Mouse (Mus musculus): ENCODE data around the gene Snx9. TPM values are rescaled to one million over a fixed set of nuclear protein-coding genes. Genes with fewer than 3 reads are reported as not detected.
A peak's percentile ranks its signal among the peaks of the same experiment; 100 is the strongest.

Snx9 gene
- polyA plus RNA-seq, 1 experiment from 2014 or later = 30.6 TPM

DNA sequence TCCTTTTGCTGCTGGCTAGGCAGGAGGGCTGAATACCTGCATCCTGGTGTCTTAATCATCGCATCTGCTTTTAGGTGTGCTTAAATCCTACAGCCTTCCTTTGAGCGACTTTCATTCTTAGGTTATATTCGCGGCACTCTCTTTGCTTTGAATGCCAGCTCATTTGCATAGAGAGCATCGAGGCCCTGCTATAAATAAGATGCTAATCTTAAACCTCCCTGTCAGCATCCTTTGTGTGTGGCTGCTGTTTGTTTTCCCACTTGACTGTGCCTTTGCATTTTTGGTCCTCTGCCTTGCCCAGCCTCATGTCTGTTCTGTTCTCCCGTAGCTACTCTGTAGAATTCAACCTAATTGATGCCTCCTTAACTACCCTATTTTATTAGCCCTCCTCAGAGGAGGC is 21.2 kb downstream of the Snx9 start:
- no peak overlapping the region for H3K27ac ChIP-seq
- no peak overlapping the region for H3K9ac ChIP-seq (replicated peaks)
- WGBS = 29% methylated on average over 6 of the region's 6 CpGs
- no peaks in the 10 kb centered on the region for H3K27me3 ChIP-seq
- H3K4me1 ChIP-seq (replicated peaks) = peaks cover under 1% of the 10 kb centered on the region; the same call in 1 of the 2 replicates
- no peak overlapping the region for H3K4me3 ChIP-seq (replicated peaks)
- no peaks in the 10 kb centered on the region for H3K9me3 ChIP-seq
- no peaks in the 10 kb centered on the region for H3K36me3 ChIP-seq
- H3K4me2 ChIP-seq = no peak overlapping the region
- ATAC-seq (ENCODE audit: insufficient number of reproducible peaks, insufficient read depth, low FRiP score, low TSS enrichment, low read depth) = no peak

DNA sequence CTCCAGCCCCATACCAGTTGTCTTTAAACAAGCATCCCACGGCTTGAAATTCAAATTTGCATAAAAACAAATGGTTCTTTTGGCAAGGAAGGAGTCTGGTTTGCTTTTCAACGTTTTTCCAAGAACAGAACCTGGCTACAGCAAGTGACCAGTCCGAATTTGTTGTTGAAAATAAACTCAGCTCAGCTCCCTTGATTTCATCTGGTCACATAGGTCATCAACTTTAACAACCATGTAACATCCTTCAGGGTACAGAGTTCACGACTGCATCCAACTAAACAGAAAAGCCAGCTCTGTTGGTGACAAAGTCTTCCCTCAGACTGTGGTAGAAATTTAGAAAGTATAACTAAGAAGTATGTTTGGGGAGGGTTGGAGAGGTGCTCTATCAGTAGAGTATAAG is 21.7 kb downstream of the Snx9 start:
- ATAC-seq (ENCODE audit: insufficient number of reproducible peaks, insufficient read depth, low FRiP score, low TSS enrichment, low read depth) = no peak
- H3K36me3 ChIP-seq = no peaks in the 10 kb centered on the region
- no peak overlapping the region for H3K4me3 ChIP-seq (replicated peaks)
- no peaks in the 10 kb centered on the region for H3K9me3 ChIP-seq
- H3K27me3 ChIP-seq = no peaks in the 10 kb centered on the region
- H3K27ac ChIP-seq = no peak overlapping the region
- H3K4me1 ChIP-seq (replicated peaks) = peaks cover 4% of the 10 kb centered on the region; the same call in 1 of the 2 replicates
- H3K9ac ChIP-seq (replicated peaks) = no peak overlapping the region
- WGBS = 37% methylated on average over 4 of the region's 4 CpGs
- no peak overlapping the region for H3K4me2 ChIP-seq

DNA sequence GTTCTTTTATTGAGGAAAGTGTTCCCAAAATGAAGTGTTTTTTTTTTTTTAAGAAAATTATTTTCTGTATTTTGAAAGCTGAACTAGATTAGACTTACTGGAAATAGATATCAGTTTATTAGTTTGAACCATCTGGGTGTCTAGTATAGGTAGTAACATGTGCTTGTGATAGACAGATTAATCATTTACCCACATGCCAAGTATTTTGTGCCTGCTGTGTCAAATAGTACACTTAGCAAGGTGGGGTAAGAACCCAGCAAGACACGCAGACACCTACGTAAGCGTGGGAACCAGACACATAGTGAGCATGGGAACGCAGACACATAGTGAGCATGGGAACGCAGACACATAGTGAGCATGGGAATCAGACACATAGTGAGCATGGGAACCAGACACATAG is 22.6 kb downstream of the Snx9 start:
- Histone ChIP-seq H3K4me3 (replicated peaks) (no peak overlapping the region), H3K27me3 (no peaks in the 10 kb centered on the region), H3K9ac (replicated peaks) (no peak overlapping the region), H3K9me3 (no peaks in the 10 kb centered on the region), H3K36me3 (no peaks in the 10 kb centered on the region), H3K4me1 (replicated peaks) (peaks cover 4% of the 10 kb centered on the region; the same call in 1 of the 2 replicates), H3K4me2 (no peak overlapping the region), H3K27ac (no peak overlapping the region)
- no peak for ATAC-seq (ENCODE audit: insufficient number of reproducible peaks, insufficient read depth, low FRiP score, low TSS enrichment, low read depth)
- WGBS = 95% methylated on average over 5 of the region's 5 CpGs

DNA sequence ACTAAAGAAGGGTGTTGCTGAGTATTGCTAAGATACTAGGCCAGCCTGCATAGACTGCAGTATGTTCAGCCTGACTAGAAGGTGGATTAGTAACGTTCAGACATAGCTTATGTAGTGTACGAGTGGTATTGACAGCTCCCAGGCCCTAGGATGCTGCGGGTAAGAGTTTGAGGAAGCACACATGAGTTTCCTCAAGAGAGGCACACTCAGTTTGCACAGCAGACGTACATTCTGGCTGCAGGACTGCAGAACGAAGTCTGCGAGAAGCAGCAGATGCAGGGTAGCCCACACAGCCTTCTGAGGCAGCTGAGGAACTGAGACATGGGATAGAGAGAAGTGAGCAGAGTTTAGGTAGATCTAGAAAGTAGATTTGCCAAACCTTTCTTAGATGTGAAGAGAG is 26.3 kb downstream of the Snx9 start:
- ATAC-seq (ENCODE audit: insufficient number of reproducible peaks, insufficient read depth, low FRiP score, low TSS enrichment, low read depth) = no peak
- H3K4me1 ChIP-seq (replicated peaks) = peaks cover 5% of the 10 kb centered on the region; the same call in 1 of the 2 replicates
- 83% methylated on average over 6 of the region's 6 CpGs for whole genome bisulfite sequencing

DNA sequence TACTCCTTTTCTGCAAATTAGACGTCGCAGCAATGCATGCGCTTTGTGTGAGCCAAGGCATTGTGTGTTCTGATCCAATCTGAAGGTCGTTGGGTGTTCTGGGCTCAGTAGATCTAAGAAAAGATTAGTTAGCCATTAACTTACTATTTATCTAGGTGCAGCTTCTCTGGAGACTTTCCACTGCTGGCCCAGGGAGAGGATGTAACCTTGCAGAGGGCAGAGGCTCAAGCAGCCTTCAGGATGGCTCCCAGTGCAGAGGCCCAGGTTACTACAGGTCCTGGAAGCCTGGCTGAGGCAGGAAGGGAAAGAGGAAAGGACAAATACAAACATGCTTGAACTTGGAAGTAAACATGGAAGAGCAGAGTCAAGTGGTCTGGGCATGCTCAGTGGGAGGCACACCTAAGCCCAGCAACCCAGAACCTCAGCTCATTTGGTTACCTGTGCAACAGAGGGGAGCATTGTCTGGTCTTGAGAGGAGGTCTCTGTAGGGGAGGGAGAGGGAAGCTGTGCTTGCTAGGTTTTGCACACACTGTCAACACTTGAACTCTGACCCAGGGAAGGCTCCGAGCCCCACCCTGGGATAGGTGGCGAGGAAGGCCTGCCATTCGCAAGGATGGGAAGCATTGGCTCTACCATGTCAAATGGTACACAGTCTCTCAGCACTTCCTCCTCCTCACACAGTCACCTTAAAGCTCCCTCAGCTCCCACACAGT is 27.3 kb downstream of the Snx9 start:
- Histone ChIP-seq H3K4me2 (no peak overlapping the region), H3K9me3 (no peaks in the 10 kb centered on the region), H3K27me3 (no peaks in the 10 kb centered on the region), H3K4me1 (replicated peaks) (peaks cover 7% of the 10 kb centered on the region; the same call in 1 of the 2 replicates), H3K27ac (no peak overlapping the region), H3K4me3 (replicated peaks) (no peak overlapping the region), H3K9ac (replicated peaks) (no peak overlapping the region), H3K36me3 (no peaks in the 10 kb centered on the region)
- no peak for ATAC-seq (ENCODE audit: insufficient number of reproducible peaks, insufficient read depth, low FRiP score, low TSS enrichment, low read depth)
- WGBS = 83% methylated on average over 7 of the region's 7 CpGs

More for the DNA sequence above, 26.3 kb downstream of the Snx9 start:
- no peaks in the 10 kb centered on the region for H3K27me3 ChIP-seq
- no peak overlapping the region for H3K27ac ChIP-seq
- H3K4me2 ChIP-seq = no peak overlapping the region
- H3K36me3 ChIP-seq = no peaks in the 10 kb centered on the region
- no peak overlapping the region for H3K4me3 ChIP-seq (replicated peaks)
- H3K9ac ChIP-seq (replicated peaks) = no peak overlapping the region
- no peaks in the 10 kb centered on the region for H3K9me3 ChIP-seq

DNA sequence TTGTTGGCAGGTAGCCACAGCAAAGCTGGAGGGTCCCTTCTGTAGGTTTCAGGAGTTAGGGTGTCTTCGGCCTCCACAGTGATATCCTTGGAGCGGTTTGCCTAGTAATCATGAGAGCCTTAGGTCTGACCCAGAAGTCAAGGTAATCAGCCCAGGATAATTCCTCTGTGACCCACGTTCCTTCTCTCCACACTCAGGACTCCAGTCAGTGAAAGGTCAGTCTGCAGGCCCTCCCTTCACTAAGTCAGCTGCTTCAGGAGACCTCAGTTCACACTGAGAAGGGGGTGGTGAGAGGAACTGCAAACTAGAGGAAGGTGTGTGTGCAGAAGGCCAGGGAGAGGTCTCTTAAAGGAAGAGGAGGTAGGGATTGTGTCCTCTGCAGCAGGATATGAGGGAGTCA is 28.3 kb downstream of the Snx9 start:
- Histone ChIP-seq H3K9ac (replicated peaks) (no peak overlapping the region), H3K36me3 (no peaks in the 10 kb centered on the region), H3K4me3 (replicated peaks) (no peak overlapping the region), H3K27me3 (no peaks in the 10 kb centered on the region), H3K4me1 (replicated peaks) (peaks cover 10% of the 10 kb centered on the region; the same call in 1 of the 2 replicates), H3K9me3 (no peaks in the 10 kb centered on the region), H3K27ac (no peak overlapping the region), H3K4me2 (no peak overlapping the region)
- 80% methylated on average over 3 of the region's 3 CpGs for WGBS
- no peak for ATAC-seq (ENCODE audit: insufficient number of reproducible peaks, insufficient read depth, low FRiP score, low TSS enrichment, low read depth)

DNA sequence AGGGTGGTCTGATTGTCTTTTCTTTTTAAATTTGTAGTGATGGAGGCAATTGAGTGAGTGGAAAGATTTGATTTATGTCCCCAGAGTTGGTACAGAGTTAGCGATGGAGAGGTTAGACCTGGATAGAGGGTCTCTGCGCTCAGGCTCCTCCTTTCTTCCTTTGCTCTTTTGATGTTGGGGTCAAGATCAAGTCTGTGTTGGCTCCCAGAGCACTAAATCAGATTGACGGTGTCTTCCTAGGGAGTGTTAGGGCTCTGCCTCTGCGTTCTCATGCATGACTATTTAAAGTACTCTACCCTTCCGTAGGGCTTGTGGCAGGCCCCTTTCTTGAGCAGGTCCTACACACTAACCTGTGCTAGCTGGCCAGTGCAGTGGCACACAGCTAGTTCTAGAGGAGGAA is 28.9 kb downstream of the Snx9 start:
- H3K9me3 ChIP-seq = no peaks in the 10 kb centered on the region
- ATAC-seq (ENCODE audit: insufficient number of reproducible peaks, insufficient read depth, low FRiP score, low TSS enrichment, low read depth) = no peak
- H3K27ac ChIP-seq = no peak overlapping the region
- no peaks in the 10 kb centered on the region for H3K36me3 ChIP-seq
- no peaks in the 10 kb centered on the region for H3K27me3 ChIP-seq
- WGBS = 63% methylated on average over 5 of the region's 5 CpGs
- no peak overlapping the region for H3K9ac ChIP-seq (replicated peaks)
- no peak overlapping the region for H3K4me2 ChIP-seq
- peaks cover 11% of the 10 kb centered on the region; the same call in 1 of the 2 replicates for H3K4me1 ChIP-seq (replicated peaks)
- no peak overlapping the region for H3K4me3 ChIP-seq (replicated peaks)

DNA sequence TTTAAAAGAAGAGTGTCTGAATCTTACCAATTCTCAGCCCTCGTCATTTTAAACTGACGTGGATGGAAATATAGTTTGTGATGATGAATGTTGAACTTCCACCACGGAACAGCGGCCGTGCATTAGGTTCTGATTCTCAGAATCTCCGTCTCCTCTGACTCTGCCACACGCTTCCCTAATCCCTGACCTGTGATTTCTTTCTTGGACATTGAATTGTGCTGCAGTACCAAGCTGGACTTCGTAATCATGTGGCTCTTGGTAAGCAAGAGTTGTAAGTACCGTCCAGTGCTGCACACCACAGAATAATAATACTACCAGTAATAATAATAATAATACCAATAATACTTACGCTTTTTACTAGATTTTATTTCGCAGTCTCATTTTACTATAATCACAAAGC is 29.6 kb downstream of the Snx9 start:
- 93% methylated on average over 11 of the region's 11 CpGs for WGBS
- peaks cover 11% of the 10 kb centered on the region; the same call in 1 of the 2 replicates for H3K4me1 ChIP-seq (replicated peaks)
- H3K9me3 ChIP-seq = no peaks in the 10 kb centered on the region
- H3K27ac ChIP-seq = no peak overlapping the region
- no peak overlapping the region for H3K4me3 ChIP-seq (replicated peaks)
- H3K27me3 ChIP-seq = no peaks in the 10 kb centered on the region
- no peak overlapping the region for H3K9ac ChIP-seq (replicated peaks)
- H3K36me3 ChIP-seq = no peaks in the 10 kb centered on the region
- H3K4me2 ChIP-seq = no peak overlapping the region
- no peak for ATAC-seq (ENCODE audit: insufficient number of reproducible peaks, insufficient read depth, low FRiP score, low TSS enrichment, low read depth)

DNA sequence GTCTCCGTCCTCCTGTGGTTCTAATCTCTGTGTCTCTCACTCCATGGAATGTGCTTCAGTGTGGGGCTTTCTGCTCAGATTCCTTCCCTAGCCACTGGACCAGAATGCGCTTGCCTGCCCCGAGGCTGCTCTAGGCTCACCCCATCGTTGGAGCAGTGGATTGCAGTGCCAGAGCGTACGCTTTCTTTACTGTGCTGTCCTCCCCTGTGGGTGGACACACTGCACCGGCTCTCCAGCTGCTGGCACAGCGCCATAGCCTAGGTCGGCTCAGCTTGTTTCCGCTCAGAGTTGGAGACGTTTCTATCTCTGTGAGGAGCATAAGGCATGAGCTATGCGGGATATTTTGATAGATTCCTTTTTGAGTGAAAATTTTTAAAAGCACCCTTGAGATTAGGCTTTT is 31.4 kb downstream of the Snx9 start:
- no peak overlapping the region for H3K4me3 ChIP-seq (replicated peaks)
- no peak overlapping the region for H3K9ac ChIP-seq (replicated peaks)
- WGBS = 75% methylated on average over 12 of the region's 12 CpGs
- ATAC-seq (ENCODE audit: insufficient number of reproducible peaks, insufficient read depth, low FRiP score, low TSS enrichment, low read depth) = peak; percentile 71; the same call in 1 of the 2 replicates
- no peak overlapping the region for H3K4me2 ChIP-seq
- H3K36me3 ChIP-seq = no peaks in the 10 kb centered on the region
- H3K27ac ChIP-seq = no peak overlapping the region
- peaks cover 17% of the 10 kb centered on the region; the same call in 1 of the 2 replicates for H3K4me1 ChIP-seq (replicated peaks)
- no peaks in the 10 kb centered on the region for H3K27me3 ChIP-seq
- no peaks in the 10 kb centered on the region for H3K9me3 ChIP-seq

DNA sequence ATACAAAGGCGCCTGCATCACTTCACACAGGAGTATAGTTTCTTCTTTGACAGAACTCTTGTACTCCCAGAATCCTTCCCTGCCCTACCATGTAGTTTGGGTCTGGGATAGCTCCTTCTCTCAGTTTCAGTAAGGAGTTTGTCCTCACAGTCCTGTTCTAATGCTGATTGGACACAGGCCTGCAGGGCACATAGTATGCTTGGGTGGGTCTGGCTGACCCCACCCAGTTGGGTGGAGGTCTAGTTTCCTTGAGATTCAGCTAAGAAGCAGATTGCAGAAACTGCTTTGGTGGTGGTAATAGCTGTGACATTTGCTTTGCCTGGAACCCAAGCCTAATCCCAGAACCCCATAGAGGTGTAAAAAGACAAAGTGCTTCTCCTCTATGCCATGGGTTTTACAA is 33.4 kb downstream of the Snx9 start:
- 79% methylated on average over 1 of the region's 1 CpGs for WGBS

DNA sequence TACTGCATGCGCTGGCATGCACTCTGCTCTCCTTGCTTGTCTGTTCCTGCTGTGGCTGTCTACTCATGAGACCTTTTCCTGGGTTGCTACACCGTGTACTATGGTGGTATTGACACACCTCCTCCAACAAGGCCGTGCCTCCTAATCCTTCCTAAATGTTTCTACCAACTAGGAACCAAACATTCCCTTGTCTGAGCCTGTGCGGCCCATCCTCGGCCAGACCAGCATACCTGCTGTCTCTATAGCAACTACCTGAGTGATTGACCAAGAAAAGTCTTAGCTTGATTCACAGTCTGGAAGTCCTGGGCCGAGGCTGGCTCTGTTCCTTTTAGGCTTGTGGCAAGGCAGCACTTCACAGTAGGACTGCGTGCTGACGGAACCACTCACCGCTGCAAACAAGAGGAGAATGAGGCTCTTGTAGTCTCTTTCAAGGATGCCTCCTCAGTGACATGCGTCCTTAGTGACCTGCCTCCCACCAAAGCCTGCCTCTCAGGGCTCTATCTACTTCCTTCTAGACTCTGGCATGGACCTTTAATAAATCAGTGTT is 36.6 kb downstream of the Snx9 start:
- Histone ChIP-seq H3K9me3 (no peaks in the 10 kb centered on the region), H3K4me1 (replicated peaks) (peaks cover 13% of the 10 kb centered on the region; the same call in 1 of the 2 replicates), H3K4me3 (replicated peaks) (no peak overlapping the region), H3K36me3 (no peaks in the 10 kb centered on the region), H3K9ac (replicated peaks) (no peak overlapping the region), H3K27ac (no peak overlapping the region), H3K27me3 (no peaks in the 10 kb centered on the region), H3K4me2 (no peak overlapping the region)
- WGBS = 86% methylated on average over 10 of the region's 10 CpGs
- ATAC-seq (ENCODE audit: insufficient number of reproducible peaks, insufficient read depth, low FRiP score, low TSS enrichment, low read depth) = no peak

More for the DNA sequence above, 33.4 kb downstream of the Snx9 start:
- no peak overlapping the region for H3K27ac ChIP-seq
- H3K36me3 ChIP-seq = no peaks in the 10 kb centered on the region
- H3K9ac ChIP-seq (replicated peaks) = no peak overlapping the region
- no peak for ATAC-seq (ENCODE audit: insufficient number of reproducible peaks, insufficient read depth, low FRiP score, low TSS enrichment, low read depth)
- no peak overlapping the region for H3K4me3 ChIP-seq (replicated peaks)
- H3K4me1 ChIP-seq (replicated peaks) = peaks cover 16% of the 10 kb centered on the region; the same call in 1 of the 2 replicates
- H3K4me2 ChIP-seq = no peak overlapping the region
- H3K27me3 ChIP-seq = no peaks in the 10 kb centered on the region
- no peaks in the 10 kb centered on the region for H3K9me3 ChIP-seq

Data from limb, embryonic 12.5 days (tissue).